Mouse (Mus musculus) cerebellum, adult 11 months (tissue): ENCODE measurements around the gene C9orf72.
"Not testable (repeated sequence)": the region's sequence is repeated elsewhere in the genome, so short reads cannot be mapped to it uniquely, and the experiment has no call there.

Experiments used
- DNase-seq: peaks from one replicate; pipeline ENCODE4 v3.0.0; 2022

C9orf72 gene

GRCm38 (mm10) chr4:35225734-35226495 lies at the start of gene C9orf72:
C9orf72 (minus strand) TSS chr4:35226175.
- peak; percentile 94 for DNase-seq

- no peak for DNase-seq
These were observed 33.0 kb upstream of the C9orf72 start for GRCm38 (mm10) chr4:35259006-35259405.

GRCm38 (mm10) chr4:35244023-35244422 lies 18.0 kb upstream of the C9orf72 start:
- no peak for DNase-seq

GRCm38 (mm10) chr4:35241735-35242134 lies 15.8 kb upstream of the C9orf72 start:
- no peak for DNase-seq

GRCm38 (mm10) chr4:35238696-35239095 lies 12.7 kb upstream of the C9orf72 start:
- DNase-seq = no peak

- DNase-seq = not testable (repeated sequence)
These were observed 12.3 kb upstream of the C9orf72 start for GRCm38 (mm10) chr4:35238240-35238639.

- no peak for DNase-seq
These were observed 10.3 kb upstream of the C9orf72 start for GRCm38 (mm10) chr4:35236313-35236712.

- DNase-seq = no peak
These were observed 2.3 kb upstream of the C9orf72 start for GRCm38 (mm10) chr4:35228260-35228659.

- DNase-seq = no peak
These were observed 569 bp upstream of the C9orf72 start for GRCm38 (mm10) chr4:35226496-35226992.

GRCm38 (mm10) chr4:35225141-35225733 lies 738 bp downstream of the C9orf72 start:
- DNase-seq = no peak

GRCm38 (mm10) chr4:35224101-35224500 lies 1.9 kb downstream of the C9orf72 start:
- DNase-seq = no peak

GRCm38 (mm10) chr4:35223376-35223988 lies 2.5 kb downstream of the C9orf72 start:
- no peak for DNase-seq

- DNase-seq = no peak
These were observed 4.1 kb downstream of the C9orf72 start for GRCm38 (mm10) chr4:35221903-35222302.

- DNase-seq = no peak
These were observed 4.8 kb downstream of the C9orf72 start for GRCm38 (mm10) chr4:35221131-35221530.

GRCm38 (mm10) chr4:35220108-35220731 lies 5.8 kb downstream of the C9orf72 start:
- no peak for DNase-seq

- no peak for DNase-seq
These were observed 21.3 kb downstream of the C9orf72 start for GRCm38 (mm10) chr4:35204659-35205058.

GRCm38 (mm10) chr4:35203724-35204123 lies 22.3 kb downstream of the C9orf72 start:
- no peak for DNase-seq

- no peak for DNase-seq
These were observed 24.3 kb downstream of the C9orf72 start for GRCm38 (mm10) chr4:35201700-35202099.

- no peak for DNase-seq
These were observed 33.2 kb downstream of the C9orf72 start for GRCm38 (mm10) chr4:35192725-35193124.

- DNase-seq = no peak
These were observed 36.2 kb downstream of the C9orf72 start for GRCm38 (mm10) chr4:35189794-35190193.

GRCm38 (mm10) chr4:35187617-35188326 lies 38.2 kb downstream of the C9orf72 start:
- no peak for DNase-seq

GRCm38 (mm10) chr4:35177926-35178645 lies 47.9 kb downstream of the C9orf72 start:
- DNase-seq = no peak
